Mouse (Mus musculus) embryo, embryonic 11 days (tissue): ENCODE results near the gene Slc25a36.
A peak's percentile ranks its signal among the peaks of the same experiment; 100 is the strongest.

Experiments
- DNase-seq: peaks from one replicate; pipeline ENCODE4 v3.0.0-alpha.2; 2015

Slc25a36 gene

GRCm38 (mm10) chr9:97110571-97111390 is at the start of gene Slc25a36:
TSS of gene Slc25a36 (minus strand) at chr9:97111157.
- peak; percentile 98 for DNase-seq

- DNase-seq: no peak
Observed at GRCm38 (mm10) chr9:97158412-97158811, 47.5 kb upstream of the Slc25a36 start.

- DNase-seq: no peak
Observed at GRCm38 (mm10) chr9:97155981-97156380, 45.0 kb upstream of the Slc25a36 start.

GRCm38 (mm10) chr9:97154956-97155355 is 44.0 kb upstream of the Slc25a36 start:
- DNase-seq: no peak

GRCm38 (mm10) chr9:97153006-97153405 is 42.0 kb upstream of the Slc25a36 start:
- no peak for DNase-seq

GRCm38 (mm10) chr9:97147270-97147669 is 36.3 kb upstream of the Slc25a36 start:
- no peak for DNase-seq

GRCm38 (mm10) chr9:97145351-97145750 is 34.4 kb upstream of the Slc25a36 start:
- DNase-seq: no peak

GRCm38 (mm10) chr9:97143416-97143815 is 32.5 kb upstream of the Slc25a36 start:
- no peak for DNase-seq

GRCm38 (mm10) chr9:97142558-97142957 is 31.6 kb upstream of the Slc25a36 start:
- DNase-seq: no peak

GRCm38 (mm10) chr9:97141723-97142122 is 30.8 kb upstream of the Slc25a36 start:
- DNase-seq: no peak

- no peak for DNase-seq
Observed at GRCm38 (mm10) chr9:97140145-97140932, 29.4 kb upstream of the Slc25a36 start.

- DNase-seq: no peak
Observed at GRCm38 (mm10) chr9:97137678-97138077, 26.7 kb upstream of the Slc25a36 start.

GRCm38 (mm10) chr9:97137116-97137515 is 26.2 kb upstream of the Slc25a36 start:
- DNase-seq: no peak

GRCm38 (mm10) chr9:97135866-97136265 is 24.9 kb upstream of the Slc25a36 start:
- no peak for DNase-seq

GRCm38 (mm10) chr9:97133178-97133577 is 22.2 kb upstream of the Slc25a36 start:
- DNase-seq: no peak

- DNase-seq: no peak
Observed at GRCm38 (mm10) chr9:97130001-97130400, 19.0 kb upstream of the Slc25a36 start.

- no peak for DNase-seq
Observed at GRCm38 (mm10) chr9:97123934-97124692, 13.2 kb upstream of the Slc25a36 start.

- no peak for DNase-seq
Observed at GRCm38 (mm10) chr9:97121432-97121831, 10.5 kb upstream of the Slc25a36 start.

- no peak for DNase-seq
Observed at GRCm38 (mm10) chr9:97114271-97114670, 3.3 kb upstream of the Slc25a36 start.

GRCm38 (mm10) chr9:97113555-97113929 is 2.6 kb upstream of the Slc25a36 start:
- DNase-seq: no peak

- no peak for DNase-seq
Observed at GRCm38 (mm10) chr9:97112797-97113554, 2.0 kb upstream of the Slc25a36 start.

- no peak for DNase-seq
Observed at GRCm38 (mm10) chr9:97112238-97112637, 1.3 kb upstream of the Slc25a36 start.

- DNase-seq: no peak
Observed at GRCm38 (mm10) chr9:97111506-97111905, 549 bp upstream of the Slc25a36 start.
